Mouse (Mus musculus): ENCODE measurements around the gene Trim12c. TPM values are rescaled to one million over a fixed set of nuclear protein-coding genes. Genes with fewer than 3 reads are reported as not detected.
"Not testable (repeated sequence)": the region's sequence is repeated elsewhere in the genome, so short reads cannot be mapped to it uniquely, and the experiment has no call there.

Gene Trim12c
- 1.4 and 1.5 TPM in 2 replicates for polyA plus RNA-seq (2015; fragmentation: Nextera tagmentation; extraction: Ambion mirVana)

GRCm38 (mm10) chr7:104352717-104353599 is at the start of gene Trim12c:
Gene Trim12c, minus strand, starts transcription at chr7:104353362.
- Histone ChIP-seq H3K27me3 (ENCODE audit: control insufficient read depth, insufficient read depth, low read depth, low read length) (no peaks in the 10 kb centered on the region), H3K9me3 (replicated peaks; ENCODE audit: control insufficient read depth, low read length, poor library complexity, severe bottlenecking) (no peaks in the 10 kb centered on the region), H3K4me2 (ENCODE audit: low read length) (peak within 1 kb of the TSS; percentile 14; the same call in 1 of the 2 replicates), H3K27ac (ENCODE audit: low read length) (no peak within 1 kb of the TSS), H3K4me1 (ENCODE audit: control insufficient read depth, insufficient read depth, low read length) (no peaks in the 10 kb centered on the region), H3K9ac (ENCODE audit: low read depth, low read length) (no peak within 1 kb of the TSS), H3K4me3 (ENCODE audit: low read depth, low read length) (peak within 1 kb of the TSS; percentile 20; the same call in 1 of the 2 replicates), H3K36me3 (ENCODE audit: control insufficient read depth, insufficient read depth, low read length) (no peaks in the 10 kb centered on the region)
- WGBS, result 9% methylated on average over 14 of the region's 14 CpGs
- ATAC-seq, result peak; percentile 92

DNA sequence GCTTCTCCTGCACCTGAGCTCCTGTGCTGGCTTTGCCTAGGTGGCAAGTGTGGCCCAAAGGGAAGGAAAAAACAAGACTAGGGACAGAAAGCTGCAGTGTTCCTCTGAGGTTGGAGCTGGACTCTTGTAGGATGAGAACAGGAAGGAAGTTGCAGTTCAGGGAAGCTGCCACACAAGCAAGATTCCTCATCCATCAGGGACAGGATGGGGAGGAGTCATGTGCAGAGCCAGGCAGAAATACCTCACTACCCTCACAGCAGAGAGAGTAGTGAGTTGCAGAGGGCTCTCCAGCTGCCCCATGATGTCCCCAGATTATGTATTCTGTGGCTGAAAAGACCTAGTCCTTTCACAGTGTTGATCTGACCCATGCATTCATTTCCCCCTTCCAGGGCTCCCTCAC is 48.0 kb upstream of the Trim12c start:
- H3K36me3 ChIP-seq (ENCODE audit: control insufficient read depth, insufficient read depth, low read length), result no peaks in the 10 kb centered on the region
- H3K9ac ChIP-seq (ENCODE audit: low read depth, low read length), result no peak overlapping the region
- no peak for ATAC-seq
- no peaks in the 10 kb centered on the region for H3K4me1 ChIP-seq (ENCODE audit: control insufficient read depth, insufficient read depth, low read length)
- no peaks in the 10 kb centered on the region for H3K27me3 ChIP-seq (ENCODE audit: control insufficient read depth, insufficient read depth, low read depth, low read length)
- no peak overlapping the region for H3K27ac ChIP-seq (ENCODE audit: low read length)
- no peak overlapping the region for H3K4me3 ChIP-seq (ENCODE audit: low read depth, low read length)
- no peaks in the 10 kb centered on the region for H3K9me3 ChIP-seq (replicated peaks; ENCODE audit: control insufficient read depth, low read length, poor library complexity, severe bottlenecking)
- H3K4me2 ChIP-seq (ENCODE audit: low read length), result no peak overlapping the region

DNA sequence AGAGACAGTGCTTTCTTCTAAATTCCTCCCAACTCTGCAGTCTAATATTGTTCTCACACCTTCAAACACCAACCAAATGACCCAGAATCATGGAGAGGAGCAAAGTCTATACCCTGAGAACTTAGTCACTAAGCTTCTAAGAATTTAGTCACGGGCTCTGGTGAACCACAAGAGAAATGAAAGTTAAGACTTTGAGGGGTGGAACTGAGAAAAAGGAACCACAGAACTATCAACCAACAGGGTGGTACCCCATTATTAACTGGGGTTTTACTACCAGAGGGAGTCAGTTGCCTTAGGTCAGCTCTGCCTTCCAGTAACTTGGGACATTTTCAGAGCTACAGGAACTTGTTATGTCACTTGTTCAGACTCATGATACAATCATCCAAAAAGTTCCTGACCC is 47.5 kb upstream of the Trim12c start, which contains the start of gene Trim30c:
Gene Trim30c (minus strand): TSS at position 140 of the 400 bp plus-strand sequence.
- ATAC-seq, result no peak
- H3K36me3 ChIP-seq (ENCODE audit: control insufficient read depth, insufficient read depth, low read length), result no peaks in the 10 kb centered on the region
- no peaks in the 10 kb centered on the region for H3K27me3 ChIP-seq (ENCODE audit: control insufficient read depth, insufficient read depth, low read depth, low read length)
- no peak within 1 kb of the TSS for H3K4me3 ChIP-seq (ENCODE audit: low read depth, low read length)
- H3K4me2 ChIP-seq (ENCODE audit: low read length), result no peak within 1 kb of the TSS
- H3K27ac ChIP-seq (ENCODE audit: low read length), result no peak within 1 kb of the TSS
- 81% methylated on average over 1 of the region's 1 CpGs for WGBS
- H3K9ac ChIP-seq (ENCODE audit: low read depth, low read length), result no peak within 1 kb of the TSS
- no peaks in the 10 kb centered on the region for H3K4me1 ChIP-seq (ENCODE audit: control insufficient read depth, insufficient read depth, low read length)
- no peaks in the 10 kb centered on the region for H3K9me3 ChIP-seq (replicated peaks; ENCODE audit: control insufficient read depth, low read length, poor library complexity, severe bottlenecking)

GRCm38 (mm10) chr7:104398492-104398891 is 45.3 kb upstream of the Trim12c start:
- Histone ChIP-seq H3K27ac (ENCODE audit: low read length) (no peak overlapping the region), H3K36me3 (ENCODE audit: control insufficient read depth, insufficient read depth, low read length) (no peaks in the 10 kb centered on the region), H3K4me2 (ENCODE audit: low read length) (no peak overlapping the region), H3K4me3 (ENCODE audit: low read depth, low read length) (no peak overlapping the region), H3K9ac (ENCODE audit: low read depth, low read length) (no peak overlapping the region), H3K27me3 (ENCODE audit: control insufficient read depth, insufficient read depth, low read depth, low read length) (no peaks in the 10 kb centered on the region), H3K9me3 (replicated peaks; ENCODE audit: control insufficient read depth, low read length, poor library complexity, severe bottlenecking) (no peaks in the 10 kb centered on the region), H3K4me1 (ENCODE audit: control insufficient read depth, insufficient read depth, low read length) (no peaks in the 10 kb centered on the region)
- no peak for ATAC-seq
- WGBS, result 72% methylated on average over 1 of the region's 1 CpGs

DNA sequence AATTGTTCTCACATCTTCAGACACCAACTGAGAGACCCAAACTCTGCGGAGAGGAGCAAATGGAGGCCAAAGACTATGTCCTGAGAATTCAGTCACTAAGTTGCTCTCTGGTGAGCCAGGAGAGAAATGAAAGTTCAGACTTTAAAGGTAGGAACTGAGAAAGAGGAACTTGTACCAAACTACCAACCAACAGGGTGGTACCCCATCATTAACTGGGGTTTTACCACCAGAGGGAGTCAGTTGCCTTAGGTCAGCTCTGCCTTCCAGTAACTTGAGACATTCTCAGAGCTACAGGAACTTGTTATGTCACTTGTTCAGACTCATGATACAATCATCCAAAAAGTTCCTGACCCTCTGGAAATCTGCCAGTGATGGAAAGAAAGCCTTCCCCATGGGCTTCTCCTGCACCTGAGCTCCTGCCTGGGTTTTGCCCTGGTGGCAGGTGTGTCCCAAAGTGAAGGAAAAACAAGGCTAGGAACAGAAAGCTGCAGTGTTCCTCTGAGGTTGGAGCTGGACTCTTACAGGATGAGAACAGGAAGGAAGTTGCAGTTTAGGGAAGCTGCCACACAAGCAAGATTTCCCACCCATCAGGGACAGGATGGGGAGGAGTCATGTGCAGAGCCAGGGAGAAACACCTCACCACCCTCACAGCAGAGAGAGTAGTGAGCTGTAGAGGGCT is 16.7 kb upstream of the Trim12c start, which contains the start of gene Trim30b:
Gene Trim30b (minus strand): TSS at position 149 of the 679 bp plus-strand sequence.
- Histone ChIP-seq H3K36me3 (ENCODE audit: control insufficient read depth, insufficient read depth, low read length) (no peaks in the 10 kb centered on the region), H3K27ac (ENCODE audit: low read length) (no peak within 1 kb of the TSS), H3K27me3 (ENCODE audit: control insufficient read depth, insufficient read depth, low read depth, low read length) (no peaks in the 10 kb centered on the region), H3K4me2 (ENCODE audit: low read length) (no peak within 1 kb of the TSS), H3K9ac (ENCODE audit: low read depth, low read length) (no peak within 1 kb of the TSS), H3K4me3 (ENCODE audit: low read depth, low read length) (no peak within 1 kb of the TSS), H3K4me1 (ENCODE audit: control insufficient read depth, insufficient read depth, low read length) (no peaks in the 10 kb centered on the region), H3K9me3 (replicated peaks; ENCODE audit: control insufficient read depth, low read length, poor library complexity, severe bottlenecking) (no peaks in the 10 kb centered on the region)
- no peak for ATAC-seq
- 54% methylated on average over 1 of the region's 1 CpGs for WGBS

DNA sequence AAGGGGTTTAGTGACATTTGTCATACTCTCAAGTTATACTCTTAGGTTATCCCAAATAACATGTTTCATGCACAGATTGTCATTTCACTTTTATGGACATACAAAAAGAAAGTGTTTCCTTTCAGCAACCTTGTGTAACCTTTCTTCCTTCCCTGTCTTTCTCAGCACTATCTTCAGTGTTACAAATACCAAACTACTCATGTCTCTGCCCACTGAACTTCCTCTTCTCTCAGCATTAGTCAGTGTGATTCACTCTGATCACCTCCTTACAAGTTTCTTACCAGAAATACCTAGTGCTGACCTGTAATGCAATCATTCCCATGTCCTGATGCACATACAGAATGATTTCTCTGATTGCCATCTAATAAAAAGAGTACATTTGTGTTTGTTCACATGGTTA is 13.2 kb upstream of the Trim12c start:
- ATAC-seq, result no peak
- Histone ChIP-seq H3K9ac (ENCODE audit: low read depth, low read length) (no peak overlapping the region), H3K36me3 (ENCODE audit: control insufficient read depth, insufficient read depth, low read length) (no peaks in the 10 kb centered on the region), H3K4me3 (ENCODE audit: low read depth, low read length) (no peak overlapping the region), H3K4me2 (ENCODE audit: low read length) (no peak overlapping the region), H3K27me3 (ENCODE audit: control insufficient read depth, insufficient read depth, low read depth, low read length) (no peaks in the 10 kb centered on the region), H3K9me3 (replicated peaks; ENCODE audit: control insufficient read depth, low read length, poor library complexity, severe bottlenecking) (no peaks in the 10 kb centered on the region), H3K4me1 (ENCODE audit: control insufficient read depth, insufficient read depth, low read length) (no peaks in the 10 kb centered on the region), H3K27ac (ENCODE audit: low read length) (no peak overlapping the region)

GRCm38 (mm10) chr7:104353600-104353967 is 422 bp upstream of the Trim12c start:
- Histone ChIP-seq H3K9ac (ENCODE audit: low read depth, low read length) (no peak overlapping the region), H3K27me3 (ENCODE audit: control insufficient read depth, insufficient read depth, low read depth, low read length) (no peaks in the 10 kb centered on the region), H3K36me3 (ENCODE audit: control insufficient read depth, insufficient read depth, low read length) (no peaks in the 10 kb centered on the region), H3K9me3 (replicated peaks; ENCODE audit: control insufficient read depth, low read length, poor library complexity, severe bottlenecking) (no peaks in the 10 kb centered on the region), H3K4me1 (ENCODE audit: control insufficient read depth, insufficient read depth, low read length) (no peaks in the 10 kb centered on the region), H3K4me3 (ENCODE audit: low read depth, low read length) (no peak overlapping the region), H3K4me2 (ENCODE audit: low read length) (no peak overlapping the region), H3K27ac (ENCODE audit: low read length) (no peak overlapping the region)
- WGBS, result 81% methylated on average over 2 of the region's 2 CpGs
- no peak for ATAC-seq

DNA sequence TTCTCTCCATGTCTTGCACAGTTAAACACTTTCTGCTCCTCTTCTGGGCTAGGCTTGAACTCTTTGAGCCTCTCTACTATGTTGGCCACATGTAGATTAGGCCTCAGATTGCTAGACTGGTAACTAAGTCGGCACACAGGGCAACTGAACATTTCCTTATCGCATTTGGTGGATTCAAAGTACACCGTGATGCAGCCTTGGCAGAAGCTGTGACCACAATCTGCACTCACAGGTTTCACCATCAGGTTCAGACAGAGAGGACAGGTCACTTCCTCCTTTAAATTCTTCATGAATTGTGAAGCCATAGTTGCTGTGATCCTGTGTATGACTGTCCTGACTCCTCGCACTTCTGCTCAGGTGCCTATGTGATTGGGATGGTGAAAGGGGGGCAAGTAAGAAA is 5.1 kb downstream of the Trim12c start:
- H3K4me3 ChIP-seq (ENCODE audit: low read depth, low read length); H3K4me2 ChIP-seq (ENCODE audit: low read length); H3K36me3 ChIP-seq (ENCODE audit: control insufficient read depth, insufficient read depth, low read length); H3K4me1 ChIP-seq (ENCODE audit: control insufficient read depth, insufficient read depth, low read length); H3K9ac ChIP-seq (ENCODE audit: low read depth, low read length); H3K27me3 ChIP-seq (ENCODE audit: control insufficient read depth, insufficient read depth, low read depth, low read length); H3K27ac ChIP-seq (ENCODE audit: low read length); H3K9me3 ChIP-seq (replicated peaks; ENCODE audit: control insufficient read depth, low read length, poor library complexity, severe bottlenecking); ATAC-seq: not testable (repeated sequence)
- 91% methylated on average over 4 of the region's 4 CpGs for WGBS

DNA sequence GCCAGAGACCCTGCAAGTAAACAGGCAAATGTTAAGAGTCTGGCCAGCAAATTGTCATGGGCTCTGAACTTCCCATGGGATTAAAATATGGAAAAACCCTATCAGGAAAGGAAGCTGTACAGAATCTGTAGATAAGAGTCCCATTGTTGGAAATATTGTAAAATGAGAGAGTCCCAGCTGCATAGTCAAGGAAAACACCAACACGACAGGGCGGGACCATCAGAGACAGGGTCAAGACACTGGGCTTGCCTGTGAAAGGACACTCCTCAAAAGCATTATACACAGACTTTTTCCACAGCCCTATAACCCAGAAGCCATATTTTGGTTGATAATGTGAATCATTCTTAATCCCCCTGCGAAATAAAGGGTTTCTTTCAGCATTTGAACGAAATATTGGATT is 12.4 kb downstream of the Trim12c start:
- not testable (repeated sequence) for H3K27ac ChIP-seq (ENCODE audit: low read length); H3K9me3 ChIP-seq (replicated peaks; ENCODE audit: control insufficient read depth, low read length, poor library complexity, severe bottlenecking); H3K4me1 ChIP-seq (ENCODE audit: control insufficient read depth, insufficient read depth, low read length); H3K36me3 ChIP-seq (ENCODE audit: control insufficient read depth, insufficient read depth, low read length); H3K4me2 ChIP-seq (ENCODE audit: low read length); H3K4me3 ChIP-seq (ENCODE audit: low read depth, low read length); H3K9ac ChIP-seq (ENCODE audit: low read depth, low read length); ATAC-seq; H3K27me3 ChIP-seq (ENCODE audit: control insufficient read depth, insufficient read depth, low read depth, low read length)
- WGBS, result 92% methylated on average over 3 of the region's 4 CpGs
